Mouse (Mus musculus): Measurements from ENCODE around the gene Srpk2.
"Not testable (repeated sequence)": the region's sequence is repeated elsewhere in the genome, so short reads cannot be mapped to it uniquely, and the experiment has no call there.

Gene Srpk2

GRCm38 (mm10) chr5:23674829-23675498 is 9.5 kb downstream of the Srpk2 start:
- DNase-seq (ENCODE audit: low read depth, low spot score): peak; percentile 36

DNA sequence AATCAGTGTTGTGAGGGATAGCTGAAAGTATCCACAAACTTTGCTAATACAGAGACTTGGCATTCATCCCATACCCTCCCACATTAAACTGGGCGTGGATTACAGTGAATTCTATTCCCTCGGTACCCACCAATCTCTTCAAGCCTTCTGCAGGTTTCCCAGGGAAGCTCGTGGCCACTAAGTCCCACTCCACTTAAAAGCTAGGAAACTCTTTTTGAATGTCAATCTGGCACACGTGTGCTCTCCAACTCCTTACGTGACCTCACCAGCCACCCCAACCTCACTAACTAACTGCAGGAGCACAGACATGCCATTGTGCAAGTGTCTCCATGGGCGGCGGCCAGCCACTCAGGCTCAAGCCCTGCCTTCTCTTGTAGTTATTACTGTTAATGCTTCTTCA is 12.3 kb downstream of the Srpk2 start:
- peak; percentile 43 for DNase-seq (ENCODE audit: low read depth, low spot score)

- DNase-seq (ENCODE audit: low read depth, low spot score): no peak
Observed at GRCm38 (mm10) chr5:23670880-23671279, 13.5 kb downstream of the Srpk2 start.

DNA sequence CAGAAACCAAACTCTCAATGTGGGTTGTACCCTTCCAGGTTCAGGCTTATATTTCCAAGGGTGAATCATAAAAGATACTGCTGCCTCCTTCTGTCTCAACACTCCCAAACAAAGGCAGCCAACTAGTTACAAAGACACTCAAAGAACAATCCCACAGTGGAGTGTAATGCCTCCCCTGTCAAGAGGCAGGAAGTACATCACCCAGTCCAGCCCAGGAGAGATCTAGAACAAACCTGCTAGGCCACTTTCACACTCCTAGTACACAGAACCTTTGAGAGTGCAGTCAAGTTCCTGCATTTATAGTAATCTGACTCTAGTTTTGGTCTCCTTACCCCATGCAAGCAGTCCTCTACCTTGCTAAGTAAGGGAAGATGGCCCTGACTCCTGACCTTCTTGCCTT is 18.5 kb downstream of the Srpk2 start:
- no peak for DNase-seq (ENCODE audit: low read depth, low spot score)

DNA sequence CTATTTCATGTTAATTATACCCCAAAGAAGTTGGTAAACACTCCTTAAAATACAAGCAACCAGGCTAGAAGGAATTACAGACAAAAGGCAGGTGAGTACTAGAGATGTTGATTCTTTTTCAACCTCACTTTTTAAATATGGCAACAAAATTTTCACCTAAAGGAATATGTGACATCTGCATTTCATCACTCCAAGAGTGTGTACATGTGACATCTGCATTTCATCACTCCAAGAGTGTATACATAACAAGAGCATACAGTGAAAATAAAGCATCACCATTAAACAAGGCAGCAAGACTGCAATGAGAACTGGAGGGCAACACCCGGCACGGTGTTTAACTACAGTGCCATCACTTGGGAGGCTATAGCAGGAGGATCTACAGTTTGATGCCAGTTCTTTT is 23.2 kb downstream of the Srpk2 start:
- DNase-seq (ENCODE audit: low read depth, low spot score): peak; percentile 71

GRCm38 (mm10) chr5:23658017-23658416 is 26.4 kb downstream of the Srpk2 start:
- no peak for DNase-seq (ENCODE audit: low read depth, low spot score)

DNA sequence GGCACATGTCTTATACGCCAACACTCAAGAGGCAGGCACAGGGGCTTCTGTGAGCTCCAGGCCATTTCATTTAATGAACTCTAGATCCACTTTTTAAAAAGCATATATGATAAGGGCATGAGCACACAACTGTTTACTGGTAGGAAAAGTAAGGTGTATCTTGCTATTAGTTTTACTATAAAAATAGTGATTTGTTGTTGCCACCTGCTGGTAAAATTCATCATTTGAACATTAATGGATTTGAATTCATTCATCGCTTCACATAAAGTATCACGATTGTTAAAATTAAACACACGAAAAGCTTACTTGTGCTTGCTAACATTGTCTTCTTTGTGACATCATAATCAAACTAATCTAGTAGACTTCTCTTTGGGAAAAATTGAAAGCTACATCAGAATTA is 27.8 kb downstream of the Srpk2 start:
- DNase-seq (ENCODE audit: low read depth, low spot score): no peak

GRCm38 (mm10) chr5:23655030-23655429 is 29.4 kb downstream of the Srpk2 start:
- no peak for DNase-seq (ENCODE audit: low read depth, low spot score)

DNA sequence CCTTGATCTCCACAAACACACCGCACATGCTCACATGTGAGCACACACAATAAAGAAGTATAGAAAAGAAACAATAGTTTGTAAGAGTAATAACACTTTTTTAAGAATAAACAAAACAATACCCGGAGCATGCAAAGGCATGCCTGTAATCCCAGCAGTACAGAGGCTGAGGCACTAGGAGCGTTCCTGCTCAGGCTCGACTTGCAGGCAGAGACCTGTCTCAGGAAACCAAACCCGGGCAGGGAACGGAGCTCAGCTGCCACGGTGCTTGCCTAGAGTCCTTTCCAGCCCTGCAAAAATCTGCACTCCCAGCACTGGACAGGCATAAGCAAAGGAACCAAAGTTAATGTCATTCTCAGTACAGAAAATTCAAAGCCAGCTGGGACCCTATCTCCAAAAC is 32.1 kb downstream of the Srpk2 start:
- DNase-seq (ENCODE audit: low read depth, low spot score): no peak

GRCm38 (mm10) chr5:23651786-23652185 is 32.6 kb downstream of the Srpk2 start:
- DNase-seq (ENCODE audit: low read depth, low spot score): no peak

DNA sequence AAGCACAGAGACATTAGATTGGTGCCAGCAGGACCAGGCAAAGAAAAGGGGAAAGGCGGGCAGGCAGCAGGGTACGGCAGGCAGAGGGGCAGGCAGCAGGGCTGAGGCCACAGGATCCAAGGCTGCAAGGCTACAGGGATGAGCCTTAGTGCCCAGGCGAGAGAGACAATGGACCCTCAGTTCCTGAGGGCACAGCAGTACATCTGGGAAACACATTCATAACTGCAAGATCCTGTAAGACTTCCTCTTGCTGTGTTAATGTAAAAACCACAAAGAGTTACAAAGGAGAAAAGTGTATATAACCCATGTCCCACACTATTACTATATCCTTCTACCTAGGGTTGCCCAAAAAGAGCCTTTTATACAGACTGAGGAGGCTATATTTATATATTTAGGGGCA is 33.9 kb downstream of the Srpk2 start:
- DNase-seq (ENCODE audit: low read depth, low spot score): no peak

DNA sequence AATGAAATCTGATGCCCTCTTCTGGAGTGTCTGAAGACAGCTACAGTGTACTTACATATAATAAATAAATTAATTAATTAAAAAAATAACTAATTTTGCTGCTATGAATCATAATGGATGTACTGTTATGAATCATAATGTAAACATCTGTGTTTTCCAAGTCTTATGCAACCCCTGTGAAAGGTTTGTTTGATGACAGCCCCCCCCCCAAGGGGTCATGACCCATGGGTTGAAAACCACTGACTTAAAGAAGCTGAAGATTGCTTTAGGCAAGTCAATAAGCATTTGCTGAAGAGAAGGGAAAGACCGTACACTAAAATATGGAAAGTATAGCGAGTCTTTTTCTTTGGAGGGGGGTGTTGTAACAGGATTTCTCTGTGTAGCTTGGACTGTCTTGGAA is 35.2 kb downstream of the Srpk2 start:
- no peak for DNase-seq (ENCODE audit: low read depth, low spot score)

GRCm38 (mm10) chr5:23645671-23646070 is 38.7 kb downstream of the Srpk2 start:
- no peak for DNase-seq (ENCODE audit: low read depth, low spot score)

DNA sequence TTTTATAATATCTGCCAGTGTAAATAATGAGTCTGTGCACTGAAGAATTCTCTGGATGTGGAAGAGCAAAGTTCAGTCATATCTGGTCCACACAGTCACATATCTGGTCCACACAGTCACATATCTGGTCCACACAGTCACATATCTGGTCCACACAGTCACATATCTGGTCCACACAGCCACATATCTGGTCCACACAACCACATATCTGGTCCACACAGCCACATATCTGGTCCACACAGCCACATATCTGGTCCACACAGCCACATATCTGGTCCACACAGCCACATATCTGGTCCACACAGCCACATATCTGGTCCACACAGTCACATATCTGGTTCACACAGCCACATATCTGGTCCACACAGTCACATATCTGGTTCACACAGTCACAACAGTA is 45.2 kb downstream of the Srpk2 start:
- DNase-seq (ENCODE audit: low read depth, low spot score): not testable (repeated sequence)

- no peak for DNase-seq (ENCODE audit: low read depth, low spot score)
Observed at GRCm38 (mm10) chr5:23638023-23638422, 46.4 kb downstream of the Srpk2 start.

GRCm38 (mm10) chr5:23637337-23637736 is 47.1 kb downstream of the Srpk2 start:
- DNase-seq (ENCODE audit: low read depth, low spot score): no peak

DNA sequence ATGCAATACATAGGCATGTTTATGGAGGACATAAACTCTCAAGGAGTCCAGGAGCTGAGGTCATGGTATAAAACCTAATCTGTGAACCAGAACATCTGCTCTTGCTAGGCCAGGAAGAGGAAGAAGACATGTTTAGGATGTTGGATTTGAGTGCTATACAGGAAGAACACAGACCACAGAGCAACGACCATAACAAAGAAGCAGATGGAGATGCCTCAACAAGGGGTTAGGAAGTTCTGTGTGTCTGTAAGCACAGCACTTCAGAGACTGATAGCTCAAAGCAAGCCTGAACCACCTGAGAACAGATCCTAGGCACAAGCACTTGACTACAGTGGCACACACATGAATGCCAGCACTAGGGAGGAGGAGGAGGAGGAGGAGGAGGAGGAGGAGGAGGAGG is 52.9 kb downstream of the Srpk2 start:
- DNase-seq (ENCODE audit: low read depth, low spot score): no peak

GRCm38 (mm10) chr5:23627221-23627620 is 57.2 kb downstream of the Srpk2 start:
- no peak for DNase-seq (ENCODE audit: low read depth, low spot score)

DNA sequence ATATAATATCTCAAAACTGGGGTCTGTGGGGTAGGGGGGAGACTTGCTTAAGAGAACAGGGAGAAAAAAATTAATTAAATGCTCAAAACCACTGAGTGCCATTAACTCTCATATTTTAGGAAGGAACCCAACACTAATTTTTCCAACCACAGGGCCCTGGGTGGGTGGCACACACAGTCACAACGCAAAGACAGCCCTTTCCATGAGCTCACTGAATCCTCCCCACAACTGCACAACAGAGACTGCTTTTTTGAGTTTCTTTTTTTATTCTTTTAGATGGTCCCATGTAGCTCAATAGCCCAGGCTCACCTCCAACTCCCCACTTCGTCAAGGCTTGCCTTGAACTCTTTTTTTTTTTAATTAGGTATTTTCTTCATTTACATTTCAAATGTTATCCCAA is 58.2 kb downstream of the Srpk2 start:
- no peak for DNase-seq (ENCODE audit: low read depth, low spot score)

- no peak for DNase-seq (ENCODE audit: low read depth, low spot score)
Observed at GRCm38 (mm10) chr5:23620621-23621020, 63.8 kb downstream of the Srpk2 start.

GRCm38 (mm10) chr5:23618656-23619055 is 65.8 kb downstream of the Srpk2 start:
- DNase-seq (ENCODE audit: low read depth, low spot score): no peak

GRCm38 (mm10) chr5:23617104-23617415 is 67.4 kb downstream of the Srpk2 start:
- no peak for DNase-seq (ENCODE audit: low read depth, low spot score)

- peak; percentile 62 for DNase-seq (ENCODE audit: low read depth, low spot score)
Observed at GRCm38 (mm10) chr5:23616270-23617103, 67.9 kb downstream of the Srpk2 start.
